12 mouse cellular contexts compared by ENCODE assay signal in the genomic region with DNA sequence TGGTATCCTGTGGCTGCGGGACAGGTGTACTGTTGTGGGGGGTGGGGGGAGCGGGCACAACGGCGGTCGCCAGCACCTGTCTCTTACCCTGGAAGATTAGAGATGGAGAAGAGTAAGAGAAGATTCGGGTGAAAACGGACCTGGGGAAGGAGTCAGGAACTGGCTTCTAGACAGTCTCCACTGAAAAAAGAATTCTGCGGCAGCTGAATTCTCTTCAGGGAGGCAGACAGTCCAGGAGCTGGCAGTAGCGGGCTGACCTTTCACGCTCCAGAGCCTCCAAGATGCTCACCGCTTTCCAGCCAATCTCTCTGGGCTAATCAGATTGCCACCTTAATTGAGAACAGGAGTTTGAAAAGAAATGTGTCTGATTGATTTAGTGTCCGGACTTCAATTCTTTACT. TPM values are rescaled to one million over a fixed set of nuclear protein-coding genes. Genes with fewer than 3 reads are reported as not detected.
DNase-seq lines count a peak whose midpoint lies in the region; ATAC-seq lines count a peak whose summit lies in the region.
"Had no signal": no experiment of that assay in that cellular context is flagged by ENCODE, and none has a peak within 500 bp of the region (broad histone marks: within the 10 kb centered on the region; RNA-seq: fewer than 3 reads in every experiment).

No protein-coding gene starts in this region.

- no peak overlapping the region for H3K27ac ChIP-seq in kidney, embryonic 15.5 days
- peak overlapping the region; percentile 67 for H3K27ac ChIP-seq in hindbrain, embryonic 13.5 days
- peak overlapping the region; percentile 49 for H3K27ac ChIP-seq in neural tube, embryonic 15.5 days (replicated peaks)

- H3K4me3 ChIP-seq in kidney, embryonic 15.5 days (replicated peaks) = no peak overlapping the region
- H3K4me3 ChIP-seq in hindbrain, embryonic 13.5 days = no peak overlapping the region
- H3K4me3 ChIP-seq in neural tube, embryonic 15.5 days (replicated peaks) = no peak overlapping the region

- no peaks in the 10 kb centered on the region for H3K9me3 ChIP-seq in kidney, embryonic 15.5 days (replicated peaks)
- H3K9me3 ChIP-seq in hindbrain, embryonic 13.5 days = no peaks in the 10 kb centered on the region
- H3K9me3 ChIP-seq in neural tube, embryonic 15.5 days (replicated peaks) = no peaks in the 10 kb centered on the region

- H3K27me3 ChIP-seq in kidney, embryonic 15.5 days = no peaks in the 10 kb centered on the region
- no peaks in the 10 kb centered on the region for H3K27me3 ChIP-seq in hindbrain, embryonic 13.5 days
- no peaks in the 10 kb centered on the region for H3K27me3 ChIP-seq in neural tube, embryonic 15.5 days (replicated peaks)

- no peaks in the 10 kb centered on the region for H3K36me3 ChIP-seq in kidney, embryonic 15.5 days
- H3K36me3 ChIP-seq in hindbrain, embryonic 13.5 days = peaks cover 4% of the 10 kb centered on the region; the same call in 1 of the 2 replicates
- no peaks in the 10 kb centered on the region for H3K36me3 ChIP-seq in neural tube, embryonic 15.5 days

- peaks cover 15% of the 10 kb centered on the region; the same call in 1 of the 2 replicates for H3K4me1 ChIP-seq in kidney, embryonic 15.5 days
- peaks cover 49% of the 10 kb centered on the region for H3K4me1 ChIP-seq in hindbrain, embryonic 13.5 days (replicated peaks)
- H3K4me1 ChIP-seq in neural tube, embryonic 15.5 days = peaks cover 32% of the 10 kb centered on the region

- peak; percentile 64; the same call in 1 of the 2 replicates for ATAC-seq in kidney, embryonic 15.5 days (replicated peaks; ENCODE audit: low FRiP score)
- ATAC-seq in hindbrain, embryonic 13.5 days (ENCODE audit: low FRiP score) = peak; percentile 33; the same call in 1 of the 2 replicates
- ATAC-seq in neural tube, embryonic 15.5 days (ENCODE audit: low FRiP score) = 0 out of 2 replicates have a peak, but pooled peaks have one; percentile 49
- ATAC-seq in erythroblast, adult 5-6 weeks (replicated peaks; ENCODE audit: low FRiP score, poor library complexity, severe bottlenecking) = no peak

- H3K4me2 ChIP-seq in kidney, embryonic 15.5 days = peak overlapping the region; percentile 40; the same call in 1 of the 2 replicates
- 0 out of 2 replicates have a peak overlapping the region, but pooled peaks have one; percentile 10 for H3K4me2 ChIP-seq in hindbrain, embryonic 13.5 days
- H3K4me2 ChIP-seq in neural tube, embryonic 15.5 days = no peak overlapping the region

- DNase-seq in kidney, postnatal 10 days = no peak
- peak; percentile 89 for DNase-seq in cerebellum, adult 11-12 months
- DNase-seq in thymus, postnatal 36 days = no peak
- no peak for DNase-seq in urinary bladder, adult 18-20 months (ENCODE audit: low spot score in 2 of 2)
- DNase-seq: adrenal gland, postnatal 14 days; heart, postnatal 14 days; layer of hippocampus, postnatal 36 days had no signal

- H3K9ac ChIP-seq in kidney, embryonic 15.5 days = no peak overlapping the region
- no peak overlapping the region for H3K9ac ChIP-seq in hindbrain, embryonic 13.5 days
- H3K9ac ChIP-seq in neural tube, embryonic 15.5 days (replicated peaks) = no peak overlapping the region

- WGBS in kidney, embryonic 15.5 days = 43% methylated on average over 12 of the region's 12 CpGs
- 53% methylated on average over 12 of the region's 12 CpGs for WGBS in hindbrain, embryonic 13.5 days
- 54% methylated on average over 12 of the region's 12 CpGs for WGBS in neural tube, embryonic 15.5 days

RNA-seq across cellular contexts. Expression of a gene that starts 30.0 kb away (rescaled TPM):
- polyA plus RNA-seq in kidney, embryonic 15.5 days (2015; fragmentation: Nextera tagmentation; extraction: Ambion mirVana) = 3.4 TPM in 2 replicates
- 36.2 and 38.2 TPM in 2 replicates for polyA plus RNA-seq in hindbrain, embryonic 13.5 days (2015; fragmentation: Nextera tagmentation; extraction: Ambion mirVana)
- polyA plus RNA-seq in neural tube, embryonic 15.5 days (2015; fragmentation: Nextera tagmentation; extraction: Ambion mirVana) = 27.2 and 33.6 TPM in 2 replicates
- total RNA-seq in erythroblast, adult 5-6 weeks (2015; ENCODE audit: low replicate concordance) = not detected in 2 replicates
- total RNA-seq in erythroblast, adult 5-6 weeks (2017; ENCODE audit: low replicate concordance) = 9.2 TPM in 1 of 2 replicates, not detected in the other
- total RNA-seq: neutrophil, adult 5-6 weeks had no signal

RNA-seq across cellular contexts. Expression of a gene that starts 54.0 kb away (rescaled TPM):
- 2.4 and 3.4 TPM in 2 replicates for polyA plus RNA-seq in kidney, embryonic 15.5 days (2015; fragmentation: Nextera tagmentation; extraction: Ambion mirVana)
- 3.6 and 5.3 TPM in 2 replicates for polyA plus RNA-seq in hindbrain, embryonic 13.5 days (2015; fragmentation: Nextera tagmentation; extraction: Ambion mirVana)
- polyA plus RNA-seq in neural tube, embryonic 15.5 days (2015; fragmentation: Nextera tagmentation; extraction: Ambion mirVana) = 3.0 and 3.7 TPM in 2 replicates
- not detected in 2 replicates for total RNA-seq in erythroblast, adult 5-6 weeks (2015; ENCODE audit: low replicate concordance)
- not detected in 2 replicates for total RNA-seq in erythroblast, adult 5-6 weeks (2017; ENCODE audit: low replicate concordance)
